12 mouse cellular contexts compared by ENCODE assay signal in the genomic region with DNA sequence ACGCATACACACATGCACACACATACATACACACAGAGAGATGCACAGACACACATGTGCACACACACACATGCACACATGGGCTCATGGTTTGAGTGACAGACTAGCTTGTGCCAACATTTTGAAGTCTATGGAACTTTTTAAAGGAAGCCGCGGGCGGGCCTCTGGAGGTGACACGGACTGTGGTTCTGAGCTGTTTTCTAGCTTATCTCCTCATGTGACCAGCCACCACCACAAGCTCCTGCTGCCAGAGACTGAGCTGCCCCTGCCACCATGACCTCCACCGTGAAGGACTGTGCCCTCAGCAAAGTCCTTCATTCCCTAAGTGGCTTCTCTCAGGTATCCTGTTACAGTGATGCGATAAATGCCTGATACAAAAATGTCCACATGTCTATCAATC.
"Had no signal": no experiment of that assay in that cellular context is flagged by ENCODE, and none has a peak within 500 bp of the region (broad histone marks: within the 10 kb centered on the region; RNA-seq: fewer than 3 reads in every experiment).

No protein-coding gene starts in this region.

- H3K27ac ChIP-seq: layer of hippocampus, adult 2 months; limb, embryonic 13.5 days; liver, embryonic 15.5 days; midbrain, embryonic 12.5 days; neural tube, embryonic 13.5 days; stomach, embryonic 15.5 days had no signal

- H3K9ac ChIP-seq: limb, embryonic 13.5 days; liver, embryonic 15.5 days; midbrain, embryonic 12.5 days; neural tube, embryonic 13.5 days; stomach, embryonic 15.5 days had no signal

- H3K9me3 ChIP-seq: limb, embryonic 13.5 days; liver, embryonic 15.5 days; midbrain, embryonic 12.5 days; neural tube, embryonic 13.5 days; stomach, embryonic 15.5 days had no signal

- H3K36me3 ChIP-seq: limb, embryonic 13.5 days; liver, embryonic 15.5 days; midbrain, embryonic 12.5 days; neural tube, embryonic 13.5 days; stomach, embryonic 15.5 days had no signal

- DNase-seq: kidney, postnatal 4 days; left cerebral cortex, postnatal 4 days; lung, adult 2 months; lung, postnatal 36 days; right cerebral cortex, postnatal 14 days; thymus, postnatal 36 days had no signal

- H3K27me3 ChIP-seq: liver, embryonic 15.5 days; neural tube, embryonic 13.5 days; stomach, embryonic 15.5 days had no signal

- H3K4me3 ChIP-seq: layer of hippocampus, adult 2 months; limb, embryonic 13.5 days; liver, embryonic 15.5 days; midbrain, embryonic 12.5 days; neural tube, embryonic 13.5 days; stomach, embryonic 15.5 days had no signal
